Mouse (Mus musculus) megakaryocyte-erythroid progenitor cell, adult 5 weeks (primary cell): ENCODE measurements around the gene Krtap4-8. TPM values are rescaled to one million over a fixed set of nuclear protein-coding genes. Genes with fewer than 3 reads are reported as not detected.

Source experiments
- polyA plus RNA-seq: library from polyadenylated mRNA; stranded (reverse); fragments of >175 nt; gene quantifications from 2 replicates; pipeline ENCODE4 v1.2.3, GENCODE M21; 2012

The Krtap4-8 gene
- not detected in 2 replicates for polyA plus RNA-seq

DNA sequence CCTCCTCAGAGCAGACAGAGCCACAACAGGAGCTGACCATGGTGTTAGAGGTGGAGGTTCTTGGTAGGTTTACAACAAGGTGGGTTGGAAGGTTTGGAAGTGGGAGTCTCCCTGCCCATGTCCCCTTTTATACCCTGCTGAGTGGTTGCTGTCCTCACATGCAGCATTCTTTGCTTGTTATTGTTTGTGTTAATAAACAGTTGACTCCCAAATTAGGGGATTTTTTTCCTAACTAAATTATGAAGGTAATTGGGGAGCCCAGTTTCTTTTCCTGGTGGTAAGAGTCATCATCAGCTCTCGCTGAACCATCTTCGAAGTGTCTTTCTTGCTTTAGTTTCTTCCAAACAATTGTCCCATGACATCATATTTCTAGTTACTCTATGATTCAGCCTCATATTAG is at the start of gene Krtap4-8:
Gene Krtap4-8, minus strand, starts transcription at position 101 of the 400 bp plus-strand sequence.

GRCm38 (mm10) chr11:99815566-99815965 is 35.1 kb upstream of the Krtap4-8 start, which contains the start of gene Gm11564:
Gene Gm11564, minus strand, starts transcription at chr11:99815666.

DNA sequence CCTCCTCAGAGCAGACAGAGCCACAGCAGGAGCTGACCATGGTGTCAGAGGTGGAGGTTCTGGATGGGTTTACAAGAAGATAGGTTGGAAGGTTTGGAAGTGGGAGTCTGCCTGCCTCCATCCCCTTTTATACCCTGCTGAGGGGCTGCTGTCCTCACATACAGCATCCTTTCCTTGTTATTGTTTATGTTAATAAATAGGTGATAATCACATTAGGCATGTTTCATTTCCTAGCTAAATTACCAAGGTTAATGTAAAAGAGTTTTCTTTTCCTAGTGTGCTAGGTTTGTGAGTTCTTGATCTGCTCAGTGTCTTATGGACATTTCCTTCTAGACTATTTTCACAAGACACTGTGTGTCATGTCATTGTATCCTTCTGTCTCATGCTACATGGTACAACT is 29.3 kb upstream of the Krtap4-8 start, which contains the start of gene Krtap4-13:
Gene Krtap4-13, minus strand, starts transcription at position 101 of the 400 bp plus-strand sequence.

DNA sequence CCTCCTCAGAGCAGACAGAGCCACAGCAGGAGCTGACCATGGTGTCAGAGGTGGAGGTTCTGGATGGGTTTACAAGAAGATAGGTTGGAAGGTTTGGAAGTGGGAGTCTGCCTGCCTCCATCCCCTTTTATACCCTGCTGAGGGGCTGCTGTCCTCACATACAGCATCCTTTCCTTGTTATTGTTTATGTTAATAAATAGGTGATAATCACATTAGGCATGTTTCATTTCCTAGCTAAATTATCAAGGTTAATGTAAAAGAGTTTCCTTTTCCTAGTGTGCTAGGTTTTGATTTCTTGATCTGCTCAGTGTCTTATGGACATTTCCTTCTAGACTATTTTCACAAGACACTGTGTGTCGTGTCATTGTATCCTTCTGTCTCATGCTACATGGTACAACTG is 23.8 kb upstream of the Krtap4-8 start, which contains the start of gene Gm11554:
Gene Gm11554, minus strand, starts transcription at position 101 of the 400 bp plus-strand sequence.

DNA sequence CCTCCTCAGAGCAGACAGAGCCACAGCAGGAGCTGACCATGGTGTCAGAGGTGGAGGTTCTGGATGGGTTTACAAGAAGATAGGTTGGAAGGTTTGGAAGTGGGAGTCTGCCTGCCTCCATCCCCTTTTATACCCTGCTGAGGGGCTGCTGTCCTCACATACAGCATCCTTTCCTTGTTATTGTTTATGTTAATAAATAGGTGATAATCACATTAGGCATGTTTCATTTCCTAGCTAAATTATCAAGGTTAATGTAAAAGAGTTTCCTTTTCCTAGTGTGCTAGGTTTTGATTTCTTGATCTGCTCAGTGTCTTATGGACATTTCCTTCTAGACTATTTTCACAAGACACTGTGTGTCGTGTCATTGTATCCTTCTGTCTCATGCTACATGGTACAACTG is 18.3 kb upstream of the Krtap4-8 start, which contains the start of gene Gm11569:
Gene Gm11569, minus strand, starts transcription at position 101 of the 400 bp plus-strand sequence.

GRCm38 (mm10) chr11:99793367-99793766 is 12.9 kb upstream of the Krtap4-8 start, which contains the start of gene Gm11596:
Gene Gm11596, minus strand, starts transcription at chr11:99793467.

GRCm38 (mm10) chr11:99784900-99785299 is 4.4 kb upstream of the Krtap4-8 start, which contains the start of gene Krtap4-9:
Gene Krtap4-9, plus strand, starts transcription at chr11:99785200.

DNA sequence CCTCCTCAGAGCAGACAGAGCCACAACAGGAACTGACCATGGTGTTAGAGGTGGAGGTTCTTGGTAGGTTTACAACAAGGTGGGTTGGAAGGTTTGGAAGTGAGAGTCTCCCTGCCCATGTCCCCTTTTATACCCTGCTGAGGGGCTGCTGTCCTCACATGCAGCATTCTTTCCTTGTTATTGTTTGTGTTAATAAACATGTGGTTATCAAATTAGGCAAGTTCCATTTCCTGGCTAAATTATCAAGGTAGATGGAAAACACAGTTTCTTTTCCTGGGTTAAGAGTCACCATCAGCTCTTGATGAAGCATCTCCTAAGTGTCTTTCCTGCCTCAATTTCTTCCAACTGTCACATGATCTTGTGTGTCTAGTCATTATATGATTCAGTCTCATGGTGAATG is 7.7 kb downstream of the Krtap4-8 start, which contains the start of gene Gm11595:
Gene Gm11595, minus strand, starts transcription at position 101 of the 400 bp plus-strand sequence.

DNA sequence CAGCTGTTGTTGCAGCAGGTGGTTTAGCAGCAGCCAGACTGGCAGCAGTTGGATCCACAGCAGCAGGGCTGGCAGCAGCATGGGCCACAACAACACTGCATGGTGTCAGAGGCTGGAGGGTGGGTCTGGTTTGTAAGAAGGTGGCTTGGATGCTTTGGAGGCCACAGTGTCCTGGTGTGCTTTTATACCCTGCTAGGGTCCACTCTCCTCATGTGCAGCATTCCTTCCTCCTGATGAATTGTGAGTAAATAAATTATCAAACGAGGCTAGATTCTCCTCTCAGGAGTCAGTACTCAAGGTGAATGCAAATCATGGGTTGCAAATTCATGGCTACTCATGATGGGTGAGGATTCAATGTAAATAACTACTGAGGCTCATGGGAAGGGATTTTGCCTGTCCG is 46.3 kb downstream of the Krtap4-8 start, which contains the start of gene Gm14180:
Gene Gm14180, minus strand, starts transcription at position 101 of the 400 bp plus-strand sequence.

Other genes starting within 250 kb of the Krtap4-8 start
- gene Krt40, start 237.5 kb downstream of the Krtap4-8 start, polyA plus RNA-seq: not detected in 2 replicates
- gene Krtap3-3, start 229.8 kb downstream of the Krtap4-8 start, polyA plus RNA-seq: not detected in 2 replicates
- not detected in 2 replicates for gene Krtap3-2, start 223.9 kb downstream of the Krtap4-8 start, polyA plus RNA-seq
- gene Gm11939, start 221.2 kb downstream of the Krtap4-8 start, polyA plus RNA-seq: not detected in 2 replicates
- gene Krtap3-1, start 214.1 kb downstream of the Krtap4-8 start, polyA plus RNA-seq: not detected in 2 replicates
- not detected in 2 replicates for gene Krtap1-5, start 199.7 kb downstream of the Krtap4-8 start, polyA plus RNA-seq
- gene Krtap1-4, start 197.1 kb downstream of the Krtap4-8 start, polyA plus RNA-seq: not detected in 2 replicates
- not detected in 2 replicates for gene Krtap1-3, start 189.4 kb downstream of the Krtap4-8 start, polyA plus RNA-seq
- gene Krtap9-3, start 182.6 kb downstream of the Krtap4-8 start, polyA plus RNA-seq: not detected in 2 replicates
- not detected in 2 replicates for gene Gm11938, start 177.4 kb downstream of the Krtap4-8 start, polyA plus RNA-seq
- not detected in 2 replicates for gene Gm11937, start 170.5 kb downstream of the Krtap4-8 start, polyA plus RNA-seq
- gene Krtap2-4, start 165.9 kb downstream of the Krtap4-8 start, polyA plus RNA-seq: not detected in 2 replicates
- not detected in 2 replicates for gene Gm11562, start 160.3 kb downstream of the Krtap4-8 start, polyA plus RNA-seq
- 0.11 TPM in 1 of 2 replicates, not detected in the other for gene Krtap4-1, start 152.5 kb downstream of the Krtap4-8 start, polyA plus RNA-seq
- not detected in 2 replicates for gene Krtap4-2, start 145.6 kb downstream of the Krtap4-8 start, polyA plus RNA-seq
- gene Krtap4-7, start 136.6 kb downstream of the Krtap4-8 start, polyA plus RNA-seq: not detected in 2 replicates
- gene Gm11555, start 130.5 kb downstream of the Krtap4-8 start, polyA plus RNA-seq: not detected in 2 replicates
- not detected in 2 replicates for gene Gm11563, start 121.7 kb downstream of the Krtap4-8 start, polyA plus RNA-seq
- 0.08 TPM in 1 of 2 replicates, not detected in the other for gene Krtap4-6, start 114.7 kb downstream of the Krtap4-8 start, polyA plus RNA-seq
- not detected in 2 replicates for gene Gm14190, start 90.0 kb downstream of the Krtap4-8 start, polyA plus RNA-seq
- not detected in 2 replicates for gene Gm14180, start 46.4 kb downstream of the Krtap4-8 start, polyA plus RNA-seq
- not detected in 2 replicates for gene Gm11595, start 7.8 kb downstream of the Krtap4-8 start, polyA plus RNA-seq
- not detected in 2 replicates for gene Krtap4-9, start 4.5 kb upstream of the Krtap4-8 start, polyA plus RNA-seq
- not detected in 2 replicates for gene Gm11596, start 12.8 kb upstream of the Krtap4-8 start, polyA plus RNA-seq
- gene Gm11569, start 18.2 kb upstream of the Krtap4-8 start, polyA plus RNA-seq: not detected in 2 replicates
- gene Gm11554, start 23.7 kb upstream of the Krtap4-8 start, polyA plus RNA-seq: not detected in 2 replicates
- not detected in 2 replicates for gene Krtap4-13, start 29.2 kb upstream of the Krtap4-8 start, polyA plus RNA-seq
- gene Gm11564, start 35.0 kb upstream of the Krtap4-8 start, polyA plus RNA-seq: not detected in 2 replicates
- not detected in 2 replicates for gene 2300003K06Rik, start 57.4 kb upstream of the Krtap4-8 start, polyA plus RNA-seq
- not detected in 2 replicates for gene Krtap4-16, start 70.9 kb upstream of the Krtap4-8 start, polyA plus RNA-seq
- gene Gm11568, start 77.2 kb upstream of the Krtap4-8 start, polyA plus RNA-seq: not detected in 2 replicates
- gene Gm11559, start 83.8 kb upstream of the Krtap4-8 start, polyA plus RNA-seq: not detected in 2 replicates
- gene Krtap9-1, start 92.7 kb upstream of the Krtap4-8 start, polyA plus RNA-seq: not detected in 2 replicates
- gene Gm11567, start 98.5 kb upstream of the Krtap4-8 start, polyA plus RNA-seq: not detected in 2 replicates
- not detected in 2 replicates for gene Krtap31-1, start 127.2 kb upstream of the Krtap4-8 start, polyA plus RNA-seq
- gene Gm11565, start 134.0 kb upstream of the Krtap4-8 start, polyA plus RNA-seq: not detected in 2 replicates
- not detected in 2 replicates for gene Krtap31-2, start 155.6 kb upstream of the Krtap4-8 start, polyA plus RNA-seq
- gene Krtap9-5, start 167.8 kb upstream of the Krtap4-8 start, polyA plus RNA-seq: not detected in 2 replicates
- gene Krtap29-1, start 198.3 kb upstream of the Krtap4-8 start, polyA plus RNA-seq: not detected in 2 replicates
- not detected in 2 replicates for gene Krtap16-1, start 205.9 kb upstream of the Krtap4-8 start, polyA plus RNA-seq
- not detected in 2 replicates for gene Krtap17-1, start 213.3 kb upstream of the Krtap4-8 start, polyA plus RNA-seq
- not detected in 2 replicates for gene Krt33a, start 235.5 kb upstream of the Krtap4-8 start, polyA plus RNA-seq
- gene Krt33b, start 249.2 kb upstream of the Krtap4-8 start, polyA plus RNA-seq: not detected in 2 replicates